Mouse (Mus musculus) forebrain, postnatal 0 days (tissue): ENCODE data around the gene Nek6. TPM values are rescaled to one million over a fixed set of nuclear protein-coding genes. Genes with fewer than 3 reads are reported as not detected.

ENCODE experiments used
- ATAC-seq: fragments of 200-750 bp; cut with Nextera tagmentation; 2 replicates; pipeline ENCODE4 v1.8.0; 2017; ENCODE audit warnings: mild to moderate bottlenecking, moderate library complexity
- DNase-seq: peaks from one replicate; pipeline ENCODE4 v3.0.0-alpha.2; 2015
- H3K27ac ChIP-seq: fragments of 300-500 bp; sonication (generic); 2 replicates; pipeline ENCODE4 v1.5.1; 2014; ENCODE audit warnings: low read depth, mild to moderate bottlenecking, antibody characterized with exemption, low read length, moderate library complexity, mixed read lengths
- H3K27me3 ChIP-seq: fragments of 300-500 bp; sonication (generic); 2 replicates; pipeline ENCODE4 v1.6.1; 2014; ENCODE audit warnings: mild to moderate bottlenecking, low read length, mixed read lengths; ENCODE audit not compliant: insufficient read depth
- H3K36me3 ChIP-seq: fragments of 300-500 bp; sonication (generic); 2 replicates; pipeline ENCODE4 v1.6.1; 2014; ENCODE audit warnings: mild to moderate bottlenecking, moderate library complexity; ENCODE audit not compliant: insufficient read depth
- H3K4me1 ChIP-seq: fragments of 300-500 bp; sonication (generic); 2 replicates; pipeline ENCODE4 v1.6.1; 2014; ENCODE audit warnings: antibody characterized with exemption; ENCODE audit not compliant: insufficient read depth
- H3K4me2 ChIP-seq: fragments of 300-500 bp; sonication (generic); 2 replicates; pipeline ENCODE4 v1.6.1; 2014; ENCODE audit warnings: low read depth, mild to moderate bottlenecking, moderate library complexity
- H3K4me3 ChIP-seq: fragments of 300-500 bp; sonication (generic); 2 replicates; pipeline ENCODE4 v1.5.1; 2014; ENCODE audit warnings: low read depth, low read length, mixed read lengths
- H3K9ac ChIP-seq: fragments of 300-500 bp; sonication (generic); 2 replicates; pipeline ENCODE4 v1.6.1; 2014; ENCODE audit warnings: mild to moderate bottlenecking
- H3K9me3 ChIP-seq: fragments of 300-500 bp; sonication (generic); 2 replicates; pipeline ENCODE4 v1.6.1; 2016; ENCODE audit warnings: low read length
- CTCF ChIP-seq: sonication (generic); IDR thresholded peaks from 2 replicates; pipeline ENCODE4 v1.5.1; 2016; ENCODE audit warnings: antibody characterized with exemption, control low read depth, low read depth
- WGBS: fragments of 180-500 bp; shearing (Covaris S2); extraction: QIAGEN DNeasy Blood & Tissue Kit; methylation state at CpG from one replicate; pipeline ENCODE4 v1.1.7; 2014; 5-methylcytosine and 5-hydroxymethylcytosine counted together
- polyA plus RNA-seq: library from polyadenylated mRNA; unstranded; fragments of >200 nt; fragmentation: Nextera tagmentation; extraction: Ambion mirVana; gene quantifications from 2 replicates; pipeline ENCODE4 v1.2.1, GENCODE M21; 2015
- total RNA-seq: library from RNA; depleted of rRNA; stranded (reverse); fragments of >200 nt; gene quantifications from 2 replicates; pipeline ENCODE4 v1.2.3, GENCODE M21; 2014

Gene Nek6
- total and polyA plus RNA-seq, 2 experiments from 2014 or later = 21.0 to 69.3 TPM

- Histone ChIP-seq H3K36me3 (no peaks in the 10 kb centered on the region), H3K4me3 (no peak overlapping the region), H3K27ac (peak overlapping the region; percentile 35; the same call in 1 of the 2 replicates), H3K27me3 (no peaks in the 10 kb centered on the region), H3K4me2 (no peak overlapping the region), H3K9ac (no peak overlapping the region), H3K9me3 (no peaks in the 10 kb centered on the region), H3K4me1 (no peaks in the 10 kb centered on the region)
- ATAC-seq = no peak
- DNase-seq = no peak
- 83% methylated on average over 7 of the region's 7 CpGs for WGBS
- TF ChIP-seq CTCF = no peak
Observed at GRCm38 (mm10) chr2:38509004-38509719, 2.3 kb upstream of the Nek6 start.

GRCm38 (mm10) chr2:38510120-38510519 lies 1.3 kb upstream of the Nek6 start:
- no peak overlapping the region for H3K4me3 ChIP-seq
- no peaks in the 10 kb centered on the region for H3K4me1 ChIP-seq
- no peaks in the 10 kb centered on the region for H3K36me3 ChIP-seq
- no peak overlapping the region for H3K27ac ChIP-seq
- H3K9ac ChIP-seq = no peak overlapping the region
- peak; percentile 78 for DNase-seq
- no peak overlapping the region for H3K4me2 ChIP-seq
- no peaks in the 10 kb centered on the region for H3K9me3 ChIP-seq
- ATAC-seq = peak; percentile 89
- peak; percentile 59 for TF ChIP-seq CTCF
- no peaks in the 10 kb centered on the region for H3K27me3 ChIP-seq
- WGBS = 53% methylated on average over 1 of the region's 1 CpGs

GRCm38 (mm10) chr2:38512308-38513182 lies 1.1 kb downstream of the Nek6 start:
- Histone ChIP-seq H3K36me3 (no peaks in the 10 kb centered on the region), H3K4me3 (peak overlapping the region; percentile 93), H3K27ac (peak overlapping the region; percentile 30; the same call in 1 of the 2 replicates), H3K9ac (peak overlapping the region; percentile 78), H3K4me1 (no peaks in the 10 kb centered on the region), H3K9me3 (no peaks in the 10 kb centered on the region), H3K27me3 (no peaks in the 10 kb centered on the region), H3K4me2 (peak overlapping the region; percentile 84)
- DNase-seq (peak; percentile 44), ATAC-seq (no peak)
- TF ChIP-seq CTCF = no peak
- WGBS = 3% methylated on average over 16 of the region's 16 CpGs

- no peaks in the 10 kb centered on the region for H3K9me3 ChIP-seq
- H3K9ac ChIP-seq = no peak overlapping the region
- peak overlapping the region; percentile 30 for H3K27ac ChIP-seq
- peak overlapping the region; percentile 84 for H3K4me2 ChIP-seq
- H3K36me3 ChIP-seq = no peaks in the 10 kb centered on the region
- H3K4me1 ChIP-seq = no peaks in the 10 kb centered on the region
- DNase-seq = no peak
- WGBS = 51% methylated on average over 2 of the region's 2 CpGs
- ATAC-seq = no peak
- H3K4me3 ChIP-seq = no peak overlapping the region
- TF ChIP-seq CTCF = no peak
- no peaks in the 10 kb centered on the region for H3K27me3 ChIP-seq
Observed at GRCm38 (mm10) chr2:38513183-38513529, 1.7 kb downstream of the Nek6 start.

- no peak overlapping the region for H3K4me2 ChIP-seq
- DNase-seq (no peak), ATAC-seq (no peak)
- no peaks in the 10 kb centered on the region for H3K27me3 ChIP-seq
- no peak overlapping the region for H3K27ac ChIP-seq
- WGBS = 55% methylated on average over 7 of the region's 7 CpGs
- H3K9me3 ChIP-seq = no peaks in the 10 kb centered on the region
- no peaks in the 10 kb centered on the region for H3K4me1 ChIP-seq
- no peak for TF ChIP-seq CTCF
- no peaks in the 10 kb centered on the region for H3K36me3 ChIP-seq
- no peak overlapping the region for H3K4me3 ChIP-seq
- H3K9ac ChIP-seq = no peak overlapping the region
Observed at GRCm38 (mm10) chr2:38514411-38514810, 3.0 kb downstream of the Nek6 start.

- no peaks in the 10 kb centered on the region for H3K36me3 ChIP-seq
- no peaks in the 10 kb centered on the region for H3K27me3 ChIP-seq
- no peak overlapping the region for H3K4me2 ChIP-seq
- peak; percentile 51 for ATAC-seq
- peak; percentile 31 for DNase-seq
- H3K9me3 ChIP-seq = no peaks in the 10 kb centered on the region
- no peaks in the 10 kb centered on the region for H3K4me1 ChIP-seq
- H3K4me3 ChIP-seq = no peak overlapping the region
- H3K9ac ChIP-seq = no peak overlapping the region
- H3K27ac ChIP-seq = no peak overlapping the region
- TF ChIP-seq CTCF = no peak
- WGBS = 15% methylated on average over 6 of the region's 6 CpGs
Observed at GRCm38 (mm10) chr2:38515446-38515845, 4.0 kb downstream of the Nek6 start.

- no peak overlapping the region for H3K4me3 ChIP-seq
- DNase-seq (no peak), ATAC-seq (no peak)
- H3K9ac ChIP-seq = no peak overlapping the region
- no peaks in the 10 kb centered on the region for H3K27me3 ChIP-seq
- H3K4me2 ChIP-seq = no peak overlapping the region
- WGBS = 72% methylated on average over 3 of the region's 3 CpGs
- H3K9me3 ChIP-seq = no peaks in the 10 kb centered on the region
- H3K4me1 ChIP-seq = no peaks in the 10 kb centered on the region
- no peak for TF ChIP-seq CTCF
- H3K36me3 ChIP-seq = no peaks in the 10 kb centered on the region
- no peak overlapping the region for H3K27ac ChIP-seq
Observed at GRCm38 (mm10) chr2:38516471-38516870, 5.0 kb downstream of the Nek6 start.
